8 mouse cellular contexts compared by ENCODE assay signal in genomic region chr5:66056680-66057079, GRCm38 (mm10). TPM values are rescaled to one million over a fixed set of nuclear protein-coding genes. Genes with fewer than 3 reads are reported as not detected.
DNase-seq lines count a peak whose midpoint lies in the region; TF ChIP-seq lines count a peak whose summit lies in the region.
"Had no signal": no experiment of that assay in that cellular context is flagged by ENCODE, and none has a peak within 500 bp of the region (broad histone marks: within the 10 kb centered on the region; RNA-seq: fewer than 3 reads in every experiment).

No protein-coding gene starts in this region.

- DNase-seq in kidney, adult 2 months, result no peak
- no peak for DNase-seq in kidney, postnatal 10 days
- DNase-seq in 416B (ENCODE audit: low read depth), result peak; percentile 41
- peak; percentile 80 for DNase-seq in ES-CJ7 (ENCODE audit: low read depth, low spot score)
- DNase-seq in lung, postnatal 36 days, result peak; percentile 25
- DNase-seq in cerebellum, adult 9-11 months, result no peak
- DNase-seq in cerebellum, postnatal 25 days, result no peak

- H3K27me3 ChIP-seq in kidney, adult 2 months (replicated peaks; ENCODE audit: control insufficient read depth, insufficient read depth, low read length), result no peaks in the 10 kb centered on the region
- H3K27me3 ChIP-seq: liver, embryonic 15.5 days had no signal

- WGBS in kidney, adult 2 months, result 78% methylated on average over 4 of the region's 4 CpGs

- H3K4me3 ChIP-seq in kidney, adult 2 months (ENCODE audit: insufficient read depth, low read depth, low read length), result no peak overlapping the region
- H3K4me3 ChIP-seq: liver, embryonic 15.5 days had no signal

- peak; percentile 56 for TF ChIP-seq CTCF in kidney, adult 2 months (conservative IDR thresholded peaks at IDR 0.05; ENCODE audit: insufficient read depth, insufficient read length, low read depth, low read length)

- peaks cover 4% of the 10 kb centered on the region; the same call in 1 of the 2 replicates for H3K4me1 ChIP-seq in kidney, adult 2 months (ENCODE audit: control insufficient read depth, insufficient read depth, low read length)

- TF ChIP-seq POLR2A in kidney, adult 2 months (IDR thresholded peaks at IDR 0.05; ENCODE audit: low read depth, low read length), result no peak

- H3K27ac ChIP-seq in kidney, adult 2 months (ENCODE audit: insufficient read depth, low read depth, low read length), result 0 out of 2 replicates have a peak overlapping the region, but pooled peaks have one; percentile 8
- H3K27ac ChIP-seq: liver, embryonic 15.5 days had no signal

- no peaks in the 10 kb centered on the region for H3K36me3 ChIP-seq in kidney, adult 2 months (ENCODE audit: control insufficient read depth, insufficient read depth, low read length)
- H3K36me3 ChIP-seq: liver, embryonic 15.5 days had no signal

RNA-seq across cellular contexts. Expression of gene 9130230L23Rik, which starts 52.6 kb away (rescaled TPM):
- polyA plus RNA-seq in kidney, adult 2 months (2012; rRNA removed), result 0.22 and 0.26 TPM in 2 replicates

Comparison
In these comparisons a context has a peak if more than half of its experiments do, and no peak if none do; other contexts are left out.
1. DNase-seq: peak in 416B (single experiment), ES-CJ7 (single experiment) and lung, postnatal 36 days (single experiment); none in kidney, adult 2 months (single experiment), kidney, postnatal 10 days (single experiment), cerebellum, adult 9-11 months (single experiment) and cerebellum, postnatal 25 days (0 of 2).